Comparison of ENCODE assay signal across 13 mouse cellular contexts in genomic region chr5:103022504-103023172, GRCm38 (mm10).
DNase-seq lines count a peak whose midpoint lies in the region; ATAC-seq and TF ChIP-seq lines count a peak whose summit lies in the region.
"Had no signal": no experiment of that assay in that cellular context is flagged by ENCODE, and none has a peak within 500 bp of the region (broad histone marks: within the 10 kb centered on the region; RNA-seq: fewer than 3 reads in every experiment).

No protein-coding gene starts in this region.

- no peak overlapping the region for H3K4me2 ChIP-seq in kidney, postnatal 0 days (ENCODE audit: low read length)
- no peak overlapping the region for H3K4me2 ChIP-seq in forebrain, postnatal 0 days (ENCODE audit: low read depth)
- H3K4me2 ChIP-seq in midbrain, embryonic 14.5 days (ENCODE audit: low read length), result no peak overlapping the region
- H3K4me2 ChIP-seq: heart, embryonic 15.5 days; intestine, embryonic 15.5 days had no signal

- H3K27me3 ChIP-seq in kidney, postnatal 0 days (ENCODE audit: insufficient read depth, low read length), result no peaks in the 10 kb centered on the region
- H3K27me3 ChIP-seq in forebrain, postnatal 0 days (ENCODE audit: insufficient read depth, low read length), result no peaks in the 10 kb centered on the region
- no peaks in the 10 kb centered on the region for H3K27me3 ChIP-seq in midbrain, embryonic 14.5 days (ENCODE audit: control insufficient read depth, insufficient read depth, low read length)
- H3K27me3 ChIP-seq: heart, embryonic 15.5 days; intestine, embryonic 15.5 days had no signal

- TF ChIP-seq CTCF in kidney, postnatal 0 days (IDR thresholded peaks at IDR 0.05; ENCODE audit: low read depth), result no peak
- no peak for TF ChIP-seq CTCF in forebrain, postnatal 0 days (IDR thresholded peaks at IDR 0.05; ENCODE audit: low read depth)

- no peak overlapping the region for H3K27ac ChIP-seq in kidney, postnatal 0 days
- peak overlapping the region; percentile 71 for H3K27ac ChIP-seq in forebrain, postnatal 0 days (ENCODE audit: low read depth, low read length)
- H3K27ac ChIP-seq in midbrain, embryonic 14.5 days (replicated peaks; ENCODE audit: low read depth, low read length), result peak overlapping the region; percentile 20; the same call in 1 of the 2 replicates
- H3K27ac ChIP-seq: heart, embryonic 15.5 days; intestine, embryonic 15.5 days had no signal

- 50% methylated on average over 7 of the region's 7 CpGs for whole genome bisulfite sequencing in kidney, postnatal 0 days
- WGBS in forebrain, postnatal 0 days, result 52% methylated on average over 7 of the region's 7 CpGs
- WGBS in midbrain, embryonic 14.5 days, result 49% methylated on average over 7 of the region's 7 CpGs

- no peaks in the 10 kb centered on the region for H3K36me3 ChIP-seq in kidney, postnatal 0 days (ENCODE audit: insufficient read depth, low read length)
- H3K36me3 ChIP-seq in forebrain, postnatal 0 days (ENCODE audit: insufficient read depth), result no peaks in the 10 kb centered on the region
- no peaks in the 10 kb centered on the region for H3K36me3 ChIP-seq in midbrain, embryonic 14.5 days (ENCODE audit: control insufficient read depth, insufficient read depth, low read length)
- H3K36me3 ChIP-seq: heart, embryonic 15.5 days; intestine, embryonic 15.5 days had no signal

- no peaks in the 10 kb centered on the region for H3K9me3 ChIP-seq in kidney, postnatal 0 days (replicated peaks; ENCODE audit: low read length)
- no peaks in the 10 kb centered on the region for H3K9me3 ChIP-seq in forebrain, postnatal 0 days (ENCODE audit: low read length)
- no peaks in the 10 kb centered on the region for H3K9me3 ChIP-seq in midbrain, embryonic 14.5 days (ENCODE audit: control insufficient read depth, low read length)
- H3K9me3 ChIP-seq: heart, embryonic 15.5 days; intestine, embryonic 15.5 days had no signal

- no peak overlapping the region for H3K9ac ChIP-seq in kidney, postnatal 0 days (ENCODE audit: low read depth, low read length)
- H3K9ac ChIP-seq in forebrain, postnatal 0 days, result no peak overlapping the region
- H3K9ac ChIP-seq in midbrain, embryonic 14.5 days (replicated peaks; ENCODE audit: low read length), result no peak overlapping the region
- H3K9ac ChIP-seq: heart, embryonic 15.5 days; intestine, embryonic 15.5 days had no signal

- no peak for ATAC-seq in kidney, postnatal 0 days (replicated peaks; ENCODE audit: low FRiP score, low read depth)
- ATAC-seq in forebrain, postnatal 0 days, result peak; percentile 61
- ATAC-seq in midbrain, embryonic 14.5 days (ENCODE audit: low FRiP score, low TSS enrichment), result no peak
- ATAC-seq: intestine, embryonic 15.5 days; Patski had no signal

- H3K4me1 ChIP-seq in kidney, postnatal 0 days (replicated peaks; ENCODE audit: insufficient read depth, low read length), result no peaks in the 10 kb centered on the region
- peaks cover 3% of the 10 kb centered on the region for H3K4me1 ChIP-seq in forebrain, postnatal 0 days (ENCODE audit: insufficient read depth)
- peaks cover 22% of the 10 kb centered on the region for H3K4me1 ChIP-seq in midbrain, embryonic 14.5 days (ENCODE audit: control insufficient read depth, insufficient read depth, low read length)
- H3K4me1 ChIP-seq: heart, embryonic 15.5 days; intestine, embryonic 15.5 days had no signal

- DNase-seq in kidney, postnatal 0 days (ENCODE audit: low spot score), result peak; percentile 39
- no peak for DNase-seq in kidney, adult 9 months
- DNase-seq in brain, adult 2 months (ENCODE audit: low read depth, low spot score), result peak; percentile 85
- peak; percentile 43 for DNase-seq in forebrain, postnatal 0 days
- DNase-seq in midbrain, embryonic 14.5 days, result peak; percentile 26
- DNase-seq in thymus, postnatal 0 days (ENCODE audit: low spot score), result no peak
- DNase-seq in heart, postnatal 4 days, result no peak
- DNase-seq: gastrocnemius, postnatal 36 days; liver; thymus, postnatal 36 days had no signal

- no peak overlapping the region for H3K4me3 ChIP-seq in kidney, postnatal 0 days (replicated peaks; ENCODE audit: low read depth, low read length)
- no peak overlapping the region for H3K4me3 ChIP-seq in forebrain, postnatal 0 days (ENCODE audit: low read depth, low read length)
- H3K4me3 ChIP-seq in midbrain, embryonic 14.5 days (replicated peaks; ENCODE audit: low read depth, low read length), result no peak overlapping the region
- H3K4me3 ChIP-seq: heart, embryonic 15.5 days; intestine, embryonic 15.5 days had no signal

Comparison
In these comparisons a context has a peak if more than half of its experiments do, and no peak if none do; other contexts are left out.
1. DNase-seq: peak in kidney, postnatal 0 days (single experiment), brain, adult 2 months (single experiment), forebrain, postnatal 0 days (single experiment) and midbrain, embryonic 14.5 days (single experiment); none in kidney, adult 9 months (single experiment), thymus, postnatal 0 days (single experiment) and heart, postnatal 4 days (single experiment).